Mouse (Mus musculus) limb, embryonic 12.5 days (tissue): ENCODE results near the gene Cdh13. TPM values are rescaled to one million over a fixed set of nuclear protein-coding genes. Genes with fewer than 3 reads are reported as not detected.
A peak's percentile ranks its signal among the peaks of the same experiment; 100 is the strongest.

Experiments
- ATAC-seq: fragments of 200-750 bp; cut with Nextera tagmentation; 2 replicates; pipeline ENCODE4 v1.8.0; 2017; ENCODE audit warnings: low read depth, moderate TSS enrichment; ENCODE audit not compliant: insufficient number of reproducible peaks, insufficient read depth, low FRiP score, low TSS enrichment
- H3K27ac ChIP-seq: fragments of 300-500 bp; sonication (generic); 2 replicates; pipeline ENCODE4 v1.5.1; 2016; ENCODE audit warnings: mild to moderate bottlenecking, moderate library complexity
- H3K27me3 ChIP-seq: fragments of 300-500 bp; sonication (generic); 2 replicates; pipeline ENCODE4 v1.6.1; 2016; ENCODE audit warnings: mild to moderate bottlenecking, moderate library complexity
- H3K36me3 ChIP-seq: fragments of 300-500 bp; sonication (generic); 2 replicates; pipeline ENCODE4 v1.6.1; 2016; ENCODE audit warnings: mild to moderate bottlenecking, moderate library complexity
- H3K4me1 ChIP-seq: fragments of 300-500 bp; sonication (generic); replicated peaks from 2 replicates; pipeline ENCODE4 v1.6.1; 2016
- H3K4me2 ChIP-seq: fragments of 300-500 bp; sonication (generic); 2 replicates; pipeline ENCODE4 v1.6.1; 2016; ENCODE audit warnings: mild to moderate bottlenecking, moderate library complexity
- H3K4me3 ChIP-seq: fragments of 300-500 bp; sonication (generic); replicated peaks from 2 replicates; pipeline ENCODE4 v1.5.1; 2016; ENCODE audit warnings: mild to moderate bottlenecking
- H3K9ac ChIP-seq: fragments of 300-500 bp; sonication (generic); replicated peaks from 2 replicates; pipeline ENCODE4 v1.6.1; 2016; ENCODE audit warnings: mild to moderate bottlenecking, moderate library complexity
- H3K9me3 ChIP-seq: fragments of 300-500 bp; sonication (generic); 2 replicates; pipeline ENCODE4 v1.6.1; 2016; ENCODE audit warnings: mild to moderate bottlenecking, moderate library complexity
- WGBS: fragments of 180-500 bp; shearing (Covaris S2); methylation state at CpG from one replicate; pipeline ENCODE4 v1.1.7; 2016; 5-methylcytosine and 5-hydroxymethylcytosine counted together
- polyA plus RNA-seq: library from polyadenylated mRNA; unstranded; fragments of >200 nt; fragmentation: Nextera tagmentation; extraction: Ambion mirVana; gene quantifications from 2 replicates; pipeline ENCODE4 v1.2.1, GENCODE M21; 2016

Cdh13 gene
- polyA plus RNA-seq, 1 experiment from 2014 or later, result 8.0 TPM

DNA sequence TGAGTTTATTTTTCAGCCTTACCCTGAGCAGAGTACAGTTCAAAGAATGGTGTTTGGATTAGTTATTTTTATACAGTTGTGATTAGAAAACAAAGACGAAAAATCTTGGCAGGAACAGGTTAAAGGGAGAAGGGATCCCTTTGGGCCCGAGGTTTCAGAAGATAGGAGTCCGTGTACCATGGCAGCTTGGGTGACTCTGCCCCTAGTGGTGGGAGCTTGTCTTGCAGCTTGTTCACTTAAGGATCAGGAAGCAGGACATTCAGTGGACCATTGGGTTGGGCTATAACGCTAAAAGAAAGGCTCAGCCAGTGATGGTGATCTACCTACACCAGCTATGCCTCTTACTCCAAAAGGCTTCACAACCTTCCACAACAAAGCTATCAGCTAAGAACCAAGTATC lies 8.8 kb upstream of the Cdh13 start:
- Histone ChIP-seq H3K9ac (no peak overlapping the region), H3K27ac (no peak overlapping the region), H3K36me3 (no peaks in the 10 kb centered on the region), H3K9me3 (no peaks in the 10 kb centered on the region), H3K4me3 (no peak overlapping the region), H3K4me1 (peaks cover 16% of the 10 kb centered on the region), H3K4me2 (no peak overlapping the region), H3K27me3 (0 out of 2 replicates have a peak, but pooled peaks cover 8% of the 10 kb centered on the region)
- ATAC-seq, result no peak
- WGBS, result 14% methylated on average over 4 of the region's 4 CpGs

DNA sequence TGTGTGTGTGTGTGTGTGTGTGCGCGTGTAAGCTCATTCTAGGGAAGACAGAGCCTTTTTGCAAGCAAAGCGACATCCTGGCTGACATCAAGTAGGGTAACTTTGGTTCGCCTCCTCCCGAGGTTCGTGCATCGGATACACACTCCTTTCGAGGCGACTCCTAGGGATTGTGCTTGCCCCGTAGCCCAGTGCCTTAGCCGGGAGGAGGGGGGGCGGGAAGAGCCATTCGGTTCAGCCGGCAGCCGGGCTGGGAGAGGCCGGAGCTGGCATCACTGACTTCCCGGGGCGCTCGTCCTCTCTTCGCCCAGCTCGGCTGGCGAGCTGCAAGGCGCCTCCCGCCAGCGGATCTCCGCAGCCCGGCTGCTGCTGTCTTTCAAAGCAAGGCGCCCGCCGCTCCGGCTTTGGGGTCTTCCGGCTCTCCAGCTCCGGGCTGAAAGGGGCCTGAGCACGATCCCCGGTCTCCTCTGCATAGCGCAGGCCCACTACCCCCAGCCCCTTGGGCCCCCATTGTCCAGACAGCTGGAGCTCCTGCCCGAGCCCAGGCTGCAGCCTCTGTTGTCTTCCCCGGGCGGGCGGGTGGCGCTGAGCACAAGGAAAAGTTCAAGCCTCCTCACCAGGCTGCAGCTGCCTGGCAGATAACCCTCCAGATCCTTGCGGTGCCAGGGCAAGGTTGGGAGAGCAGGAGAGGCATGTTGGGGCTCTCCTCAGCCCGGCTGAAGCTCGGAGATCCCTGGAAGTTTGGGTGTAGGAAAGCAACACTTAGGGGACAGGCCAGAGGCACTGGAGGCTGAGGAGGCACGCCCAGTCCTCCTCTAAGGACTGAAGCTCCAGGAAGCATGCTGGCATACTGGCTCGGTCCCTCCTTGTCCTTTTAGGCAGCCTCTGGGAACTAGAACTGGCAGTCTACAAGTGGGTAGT lies 838 bp downstream of the Cdh13 start:
- ATAC-seq, result 0 out of 2 replicates have a peak, but pooled peaks have one; percentile 22
- Histone ChIP-seq H3K9ac (peak overlapping the region; percentile 64), H3K36me3 (no peaks in the 10 kb centered on the region), H3K4me3 (peak overlapping the region; percentile 50), H3K4me2 (peak overlapping the region; percentile 90), H3K27me3 (peaks cover 74% of the 10 kb centered on the region), H3K27ac (no peak overlapping the region), H3K9me3 (no peaks in the 10 kb centered on the region), H3K4me1 (peaks cover 22% of the 10 kb centered on the region)
- under 1% methylated on average over 40 of the region's 46 CpGs for WGBS

GRCm38 (mm10) chr8:118285596-118286281 lies 2.2 kb downstream of the Cdh13 start:
- Histone ChIP-seq H3K4me1 (peaks cover 22% of the 10 kb centered on the region), H3K4me2 (peak overlapping the region; percentile 90; the same call in 1 of the 2 replicates), H3K9ac (no peak overlapping the region), H3K4me3 (0 out of 2 replicates have a peak overlapping the region, but pooled peaks have one; percentile 50), H3K9me3 (no peaks in the 10 kb centered on the region), H3K27me3 (peaks cover 77% of the 10 kb centered on the region), H3K27ac (no peak overlapping the region), H3K36me3 (no peaks in the 10 kb centered on the region)
- no peak for ATAC-seq
- 21% methylated on average over 10 of the region's 10 CpGs for WGBS

GRCm38 (mm10) chr8:118286282-118287180 lies 3.0 kb downstream of the Cdh13 start:
- Histone ChIP-seq H3K9me3 (no peaks in the 10 kb centered on the region), H3K4me1 (peaks cover 22% of the 10 kb centered on the region), H3K4me2 (no peak overlapping the region), H3K4me3 (no peak overlapping the region), H3K36me3 (no peaks in the 10 kb centered on the region), H3K27me3 (peaks cover 71% of the 10 kb centered on the region), H3K9ac (no peak overlapping the region), H3K27ac (no peak overlapping the region)
- WGBS, result 34% methylated on average over 8 of the region's 10 CpGs
- no peak for ATAC-seq

GRCm38 (mm10) chr8:118287496-118287895 lies 4.0 kb downstream of the Cdh13 start:
- peaks cover 62% of the 10 kb centered on the region for H3K27me3 ChIP-seq

GRCm38 (mm10) chr8:118288259-118288952 lies 4.9 kb downstream of the Cdh13 start:
- Histone ChIP-seq H3K9ac (no peak overlapping the region), H3K27me3 (peaks cover 53% of the 10 kb centered on the region), H3K4me3 (no peak overlapping the region), H3K9me3 (no peaks in the 10 kb centered on the region), H3K4me2 (no peak overlapping the region), H3K36me3 (no peaks in the 10 kb centered on the region), H3K4me1 (peaks cover 16% of the 10 kb centered on the region), H3K27ac (no peak overlapping the region)
- ATAC-seq, result no peak
- 65% methylated on average over 8 of the region's 8 CpGs for WGBS

More at GRCm38 (mm10) chr8:118287496-118287895, 4.0 kb downstream of the Cdh13 start:
- Histone ChIP-seq H3K4me1 (peaks cover 22% of the 10 kb centered on the region), H3K4me2 (no peak overlapping the region), H3K36me3 (no peaks in the 10 kb centered on the region), H3K9me3 (no peaks in the 10 kb centered on the region), H3K4me3 (no peak overlapping the region), H3K27ac (no peak overlapping the region), H3K9ac (no peak overlapping the region)
- no peak for ATAC-seq
- WGBS, result 44% methylated on average over 9 of the region's 9 CpGs

DNA sequence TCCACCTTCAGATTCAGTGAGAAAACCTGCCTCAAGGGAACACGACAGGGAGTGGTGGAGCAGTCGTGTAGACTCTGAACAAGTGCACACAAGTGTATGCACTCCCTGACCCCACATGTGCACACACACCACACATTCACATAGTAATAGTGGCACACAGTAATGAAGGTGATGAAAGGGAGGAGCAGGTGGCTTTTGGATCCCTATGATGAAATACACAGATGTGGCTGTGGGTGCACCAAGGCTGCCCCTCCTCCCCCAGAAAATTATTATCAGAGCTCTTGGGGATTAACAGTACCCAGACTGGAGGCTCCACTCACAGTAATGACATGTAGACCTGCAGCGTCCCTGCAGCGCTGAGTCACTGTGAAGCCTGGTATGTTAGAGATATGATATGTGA lies 5.6 kb downstream of the Cdh13 start:
- Histone ChIP-seq H3K36me3 (no peaks in the 10 kb centered on the region), H3K4me3 (no peak overlapping the region), H3K4me1 (peaks cover 16% of the 10 kb centered on the region), H3K9me3 (no peaks in the 10 kb centered on the region), H3K9ac (no peak overlapping the region), H3K27me3 (peaks cover 46% of the 10 kb centered on the region), H3K4me2 (no peak overlapping the region), H3K27ac (no peak overlapping the region)
- WGBS, result 84% methylated on average over 4 of the region's 4 CpGs
- no peak for ATAC-seq

GRCm38 (mm10) chr8:118289525-118289924 lies 6.0 kb downstream of the Cdh13 start:
- peaks cover 14% of the 10 kb centered on the region for H3K4me1 ChIP-seq
- WGBS, result 84% methylated on average over 7 of the region's 7 CpGs
- no peaks in the 10 kb centered on the region for H3K9me3 ChIP-seq
- H3K36me3 ChIP-seq, result no peaks in the 10 kb centered on the region
- H3K4me2 ChIP-seq, result no peak overlapping the region
- H3K4me3 ChIP-seq, result no peak overlapping the region
- peaks cover 42% of the 10 kb centered on the region for H3K27me3 ChIP-seq
- no peak overlapping the region for H3K9ac ChIP-seq
- no peak overlapping the region for H3K27ac ChIP-seq
- no peak for ATAC-seq

DNA sequence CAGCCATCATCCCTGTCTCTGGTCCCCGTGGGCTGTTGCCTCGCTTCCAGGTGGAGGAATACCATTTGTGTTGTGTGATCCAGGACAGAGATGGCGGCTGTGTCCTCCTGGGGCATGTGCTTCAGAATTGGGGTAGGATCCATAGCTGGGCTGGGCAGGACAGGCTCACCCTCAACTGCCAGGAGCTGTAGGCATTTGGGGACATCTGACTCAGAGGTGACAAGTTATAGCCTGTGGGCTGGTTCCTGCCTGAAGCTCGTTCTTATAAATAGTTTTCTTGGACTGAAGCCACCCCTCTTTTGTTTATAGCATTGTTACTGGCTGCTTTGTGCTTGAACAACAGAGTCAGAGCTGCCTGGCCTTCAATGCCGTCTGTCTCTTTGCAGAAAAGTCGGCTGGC lies 6.7 kb downstream of the Cdh13 start:
- Histone ChIP-seq H3K9ac (no peak overlapping the region), H3K9me3 (no peaks in the 10 kb centered on the region), H3K27ac (no peak overlapping the region), H3K27me3 (peaks cover 35% of the 10 kb centered on the region), H3K4me2 (no peak overlapping the region), H3K36me3 (no peaks in the 10 kb centered on the region), H3K4me3 (no peak overlapping the region), H3K4me1 (peaks cover 11% of the 10 kb centered on the region)
- no peak for ATAC-seq
- WGBS, result 74% methylated on average over 6 of the region's 6 CpGs

DNA sequence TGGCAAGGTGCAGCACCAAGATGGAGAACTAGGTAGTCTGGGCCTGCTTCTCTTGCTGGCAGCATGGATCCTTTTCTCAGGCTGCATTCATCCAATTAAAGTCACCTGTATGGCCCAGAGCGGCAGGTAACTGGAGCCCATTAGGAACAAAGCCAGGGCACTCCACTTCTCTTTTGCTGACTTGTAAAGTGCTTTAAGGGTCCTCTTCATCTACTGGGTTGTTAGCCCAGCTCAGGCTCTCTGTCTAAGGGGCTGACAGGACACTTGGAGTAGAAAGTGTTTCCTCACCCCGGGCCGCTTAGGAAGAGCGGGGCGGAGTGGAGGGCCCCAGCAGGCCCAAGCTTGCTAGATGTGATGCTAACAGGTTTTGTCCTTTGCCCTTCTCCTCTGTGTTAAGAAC lies 12.9 kb downstream of the Cdh13 start:
- H3K4me2 ChIP-seq, result no peak overlapping the region
- no peak for ATAC-seq
- WGBS, result 87% methylated on average over 5 of the region's 5 CpGs

More for the DNA sequence above, 12.9 kb downstream of the Cdh13 start:
- Histone ChIP-seq H3K36me3 (no peaks in the 10 kb centered on the region), H3K27me3 (no peaks in the 10 kb centered on the region), H3K9ac (no peak overlapping the region), H3K4me3 (no peak overlapping the region), H3K9me3 (no peaks in the 10 kb centered on the region), H3K27ac (no peak overlapping the region), H3K4me1 (no peaks in the 10 kb centered on the region)
